Mouse (Mus musculus): ENCODE data around the gene Ubald1. TPM values are rescaled to one million over a fixed set of nuclear protein-coding genes. Genes with fewer than 3 reads are reported as not detected.

The Ubald1 gene
- polyA plus RNA-seq, 1 experiment from 2014 or later = 47.6 TPM

DNA sequence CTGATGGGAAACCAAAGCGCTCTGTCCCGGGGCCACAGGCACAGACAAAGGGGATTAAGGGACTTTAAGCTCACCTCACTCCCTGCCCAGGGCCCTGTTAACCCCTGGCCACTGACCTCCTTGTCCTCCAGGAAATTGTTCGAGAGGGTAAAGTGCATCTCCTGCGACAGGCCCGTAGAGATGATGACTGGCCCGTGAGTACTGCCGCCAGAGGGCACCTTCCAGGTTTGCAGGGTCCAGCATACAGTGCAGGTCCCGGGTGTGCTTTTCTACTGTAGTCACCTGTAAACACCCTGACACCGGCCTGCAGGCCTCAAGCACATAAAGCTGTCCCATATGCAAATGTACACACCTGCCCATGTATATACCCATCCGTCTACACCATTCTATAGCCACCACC, 18.7 kb downstream of the Ubald1 start:
- no peak for ATAC-seq (replicated peaks)
- Histone ChIP-seq H3K4me2 (replicated peaks) (no peak overlapping the region), H3K27ac (replicated peaks) (no peak overlapping the region), H3K9me3 (no peaks in the 10 kb centered on the region), H3K4me3 (no peak overlapping the region), H3K9ac (replicated peaks) (no peak overlapping the region), H3K27me3 (no peaks in the 10 kb centered on the region), H3K4me1 (no peaks in the 10 kb centered on the region), H3K36me3 (no peaks in the 10 kb centered on the region)
- 37% methylated on average over 10 of the region's 10 CpGs for WGBS

GRCm38 (mm10) chr16:4855046-4855650, 25.0 kb downstream of the Ubald1 start:
- no peak for ATAC-seq (replicated peaks)
- Histone ChIP-seq H3K9ac (replicated peaks) (no peak overlapping the region), H3K9me3 (no peaks in the 10 kb centered on the region), H3K36me3 (no peaks in the 10 kb centered on the region), H3K4me2 (replicated peaks) (no peak overlapping the region), H3K4me3 (no peak overlapping the region), H3K4me1 (no peaks in the 10 kb centered on the region), H3K27me3 (no peaks in the 10 kb centered on the region), H3K27ac (replicated peaks) (no peak overlapping the region)
- 79% methylated on average over 5 of the region's 5 CpGs for WGBS

- Histone ChIP-seq H3K4me1 (no peaks in the 10 kb centered on the region), H3K27me3 (no peaks in the 10 kb centered on the region), H3K9ac (replicated peaks) (no peak overlapping the region), H3K4me2 (replicated peaks) (no peak overlapping the region), H3K27ac (replicated peaks) (no peak overlapping the region), H3K9me3 (no peaks in the 10 kb centered on the region), H3K36me3 (no peaks in the 10 kb centered on the region), H3K4me3 (no peak overlapping the region)
- 70% methylated on average over 5 of the region's 5 CpGs for WGBS
- no peak for ATAC-seq (replicated peaks)
These were observed 29.0 kb downstream of the Ubald1 start for GRCm38 (mm10) chr16:4850938-4851628.

GRCm38 (mm10) chr16:4850361-4850760, 29.8 kb downstream of the Ubald1 start:
- 80% methylated on average over 7 of the region's 7 CpGs for WGBS

GRCm38 (mm10) chr16:4848090-4848489, 32.0 kb downstream of the Ubald1 start:
- no peak overlapping the region for H3K4me3 ChIP-seq
- no peak for ATAC-seq (replicated peaks)
- H3K4me1 ChIP-seq = no peaks in the 10 kb centered on the region
- H3K27me3 ChIP-seq = no peaks in the 10 kb centered on the region
- no peaks in the 10 kb centered on the region for H3K36me3 ChIP-seq
- no peaks in the 10 kb centered on the region for H3K9me3 ChIP-seq
- H3K27ac ChIP-seq (replicated peaks) = no peak overlapping the region
- H3K9ac ChIP-seq (replicated peaks) = no peak overlapping the region
- H3K4me2 ChIP-seq (replicated peaks) = no peak overlapping the region
- 79% methylated on average over 2 of the region's 2 CpGs for WGBS

More at GRCm38 (mm10) chr16:4850361-4850760, 29.8 kb downstream of the Ubald1 start:
- Histone ChIP-seq H3K4me1 (no peaks in the 10 kb centered on the region), H3K4me3 (no peak overlapping the region), H3K27me3 (no peaks in the 10 kb centered on the region), H3K9me3 (no peaks in the 10 kb centered on the region), H3K4me2 (replicated peaks) (no peak overlapping the region), H3K27ac (replicated peaks) (no peak overlapping the region), H3K36me3 (no peaks in the 10 kb centered on the region), H3K9ac (replicated peaks) (no peak overlapping the region)
- no peak for ATAC-seq (replicated peaks)

DNA sequence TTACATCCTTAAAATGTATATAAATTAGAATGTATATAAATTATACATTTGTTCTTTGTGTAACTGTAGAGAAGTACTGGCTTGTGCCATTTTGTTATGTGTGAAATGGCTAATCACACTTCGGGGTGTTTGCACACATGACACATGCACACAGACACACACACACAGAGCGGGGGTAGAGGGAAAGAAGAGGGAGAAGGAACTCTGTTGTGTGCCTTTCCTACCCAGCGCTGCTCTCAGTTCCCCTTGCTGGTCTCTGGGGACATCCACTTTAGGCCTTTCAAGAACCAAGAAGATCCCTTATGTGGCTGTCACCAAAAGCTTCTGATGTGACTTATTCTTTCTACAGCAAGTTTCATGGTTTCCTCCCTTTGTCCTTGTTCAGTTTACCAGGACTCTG, 33.1 kb downstream of the Ubald1 start:
- ATAC-seq (replicated peaks) = no peak

DNA sequence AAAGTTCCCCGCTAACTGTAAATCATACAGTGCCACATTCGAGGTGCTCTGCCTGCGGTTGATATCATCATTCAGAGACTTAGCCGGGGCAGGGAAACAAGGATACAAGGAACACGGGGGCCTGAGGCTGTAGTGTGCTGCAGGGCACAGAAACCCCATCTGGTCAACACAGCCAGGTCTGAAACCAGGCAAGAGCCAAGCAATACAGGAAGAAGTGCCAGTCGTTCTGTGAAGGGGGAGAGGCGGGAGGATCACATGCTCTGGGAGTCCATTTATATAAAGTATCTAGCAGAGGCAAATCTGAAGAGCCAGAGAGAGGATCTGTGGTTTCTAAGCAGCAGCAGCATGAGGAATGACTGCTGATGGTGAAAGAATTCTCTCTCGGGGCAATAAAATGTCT, 39.9 kb downstream of the Ubald1 start:
- Histone ChIP-seq H3K4me1 (no peaks in the 10 kb centered on the region), H3K27ac (replicated peaks) (no peak overlapping the region), H3K4me2 (replicated peaks) (no peak overlapping the region), H3K36me3 (no peaks in the 10 kb centered on the region), H3K27me3 (no peaks in the 10 kb centered on the region), H3K4me3 (no peak overlapping the region), H3K9ac (replicated peaks) (no peak overlapping the region), H3K9me3 (no peaks in the 10 kb centered on the region)
- no peak for ATAC-seq (replicated peaks)
- 86% methylated on average over 8 of the region's 8 CpGs for WGBS

More for the DNA sequence above, 33.1 kb downstream of the Ubald1 start:
- no peaks in the 10 kb centered on the region for H3K4me1 ChIP-seq
- no peaks in the 10 kb centered on the region for H3K27me3 ChIP-seq
- H3K4me3 ChIP-seq = no peak overlapping the region
- H3K36me3 ChIP-seq = no peaks in the 10 kb centered on the region
- no peak overlapping the region for H3K4me2 ChIP-seq (replicated peaks)
- no peak overlapping the region for H3K9ac ChIP-seq (replicated peaks)
- H3K9me3 ChIP-seq = no peaks in the 10 kb centered on the region
- 88% methylated on average over 3 of the region's 3 CpGs for WGBS
- no peak overlapping the region for H3K27ac ChIP-seq (replicated peaks)

DNA sequence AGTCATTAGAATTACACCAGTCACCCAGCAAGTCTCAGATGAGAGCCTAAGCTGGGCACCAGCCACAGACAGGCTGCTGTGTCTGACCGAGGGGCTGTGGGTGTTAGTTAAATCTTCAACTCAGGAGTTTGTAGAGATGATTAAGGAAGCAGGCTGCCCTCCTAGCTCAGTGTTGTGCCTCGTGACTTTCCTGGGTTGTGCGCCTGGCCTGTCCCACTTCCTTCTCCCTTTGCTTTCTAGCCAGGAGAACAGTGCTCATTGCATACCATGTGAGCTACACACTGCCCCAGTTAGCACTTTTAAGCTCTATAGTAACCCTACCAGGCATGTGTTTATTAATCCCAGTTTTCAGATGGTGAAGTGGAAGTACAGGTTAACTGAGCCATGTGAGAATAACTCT, 40.6 kb downstream of the Ubald1 start:
- no peaks in the 10 kb centered on the region for H3K27me3 ChIP-seq
- 84% methylated on average over 3 of the region's 3 CpGs for WGBS
- no peaks in the 10 kb centered on the region for H3K9me3 ChIP-seq
- no peaks in the 10 kb centered on the region for H3K4me1 ChIP-seq
- H3K27ac ChIP-seq (replicated peaks) = no peak overlapping the region
- no peak overlapping the region for H3K4me3 ChIP-seq
- no peaks in the 10 kb centered on the region for H3K36me3 ChIP-seq
- ATAC-seq (replicated peaks) = no peak
- H3K9ac ChIP-seq (replicated peaks) = no peak overlapping the region
- H3K4me2 ChIP-seq (replicated peaks) = no peak overlapping the region

DNA sequence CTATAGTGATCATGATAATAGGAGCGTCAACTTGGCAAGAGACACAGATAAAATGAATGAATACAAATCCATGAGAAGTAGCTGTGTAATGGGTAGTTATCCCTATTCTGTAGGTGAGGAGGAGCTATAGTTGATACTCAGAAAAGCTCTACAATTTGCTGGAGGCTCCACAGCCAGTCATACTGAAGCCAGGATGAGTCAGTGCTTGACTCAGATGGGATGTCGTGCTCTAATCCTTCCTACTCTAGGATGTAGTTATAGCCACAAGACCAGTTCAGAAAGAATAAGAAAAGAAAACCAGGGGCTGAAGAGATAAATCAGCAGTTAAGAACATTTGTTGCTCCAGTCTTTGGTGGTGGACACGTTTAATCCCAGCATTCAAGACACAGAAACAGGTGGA, 42.5 kb downstream of the Ubald1 start:
- Histone ChIP-seq H3K9ac (replicated peaks) (no peak overlapping the region), H3K27ac (replicated peaks) (no peak overlapping the region), H3K4me2 (replicated peaks) (no peak overlapping the region), H3K9me3 (no peaks in the 10 kb centered on the region), H3K4me1 (no peaks in the 10 kb centered on the region), H3K36me3 (no peaks in the 10 kb centered on the region), H3K27me3 (no peaks in the 10 kb centered on the region), H3K4me3 (no peak overlapping the region)
- no peak for ATAC-seq (replicated peaks)
- WGBS = 86% methylated on average over 3 of the region's 3 CpGs

- H3K4me3 ChIP-seq = no peak within 1 kb of the TSS
- no peaks in the 10 kb centered on the region for H3K36me3 ChIP-seq
- H3K4me1 ChIP-seq = no peaks in the 10 kb centered on the region
- H3K4me2 ChIP-seq (replicated peaks) = no peak within 1 kb of the TSS
- no peak for ATAC-seq (replicated peaks)
- no peak within 1 kb of the TSS for H3K27ac ChIP-seq (replicated peaks)
- H3K9me3 ChIP-seq = no peaks in the 10 kb centered on the region
- no peaks in the 10 kb centered on the region for H3K27me3 ChIP-seq
- no peak within 1 kb of the TSS for H3K9ac ChIP-seq (replicated peaks)
- 97% methylated on average over 3 of the region's 3 CpGs for WGBS
These were observed 44.9 kb downstream of the Ubald1 start, which contains the start of gene 4930562C15Rik for GRCm38 (mm10) chr16:4835191-4835590. TSS of gene 4930562C15Rik (plus strand) at chr16:4835416.

DNA sequence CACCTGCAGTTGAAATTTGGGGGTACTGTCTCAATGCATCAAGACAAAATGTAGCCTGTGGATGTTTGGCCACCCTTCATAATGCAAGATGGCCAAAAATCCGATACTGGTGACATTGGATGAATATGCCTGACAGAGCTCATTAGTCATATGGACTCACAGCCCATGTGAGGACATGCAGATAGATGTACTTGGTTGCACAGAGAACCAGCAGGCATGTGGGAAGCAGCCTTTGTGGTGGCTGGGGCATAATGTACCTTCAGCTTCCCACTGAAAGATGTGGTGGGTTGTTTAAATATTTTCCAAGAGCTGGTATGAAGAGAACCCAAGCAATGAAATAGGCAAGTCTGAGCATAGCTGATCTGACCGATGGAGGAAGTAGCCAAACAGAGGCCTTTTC, 46.3 kb downstream of the Ubald1 start:
- WGBS = 85% methylated on average over 2 of the region's 2 CpGs
- no peaks in the 10 kb centered on the region for H3K27me3 ChIP-seq
- no peak overlapping the region for H3K27ac ChIP-seq (replicated peaks)
- H3K36me3 ChIP-seq = no peaks in the 10 kb centered on the region
- H3K4me2 ChIP-seq (replicated peaks) = no peak overlapping the region
- H3K4me1 ChIP-seq = no peaks in the 10 kb centered on the region
- H3K4me3 ChIP-seq = no peak overlapping the region
- H3K9me3 ChIP-seq = no peaks in the 10 kb centered on the region
- no peak overlapping the region for H3K9ac ChIP-seq (replicated peaks)
- no peak for ATAC-seq (replicated peaks)

- Histone ChIP-seq H3K4me1 (no peaks in the 10 kb centered on the region), H3K36me3 (no peaks in the 10 kb centered on the region), H3K4me2 (replicated peaks) (no peak overlapping the region), H3K9me3 (no peaks in the 10 kb centered on the region), H3K4me3 (no peak overlapping the region), H3K9ac (replicated peaks) (no peak overlapping the region), H3K27me3 (no peaks in the 10 kb centered on the region), H3K27ac (replicated peaks) (no peak overlapping the region)
- ATAC-seq (replicated peaks) = no peak
- WGBS = 70% methylated on average over 15 of the region's 15 CpGs
These were observed 48.3 kb downstream of the Ubald1 start for GRCm38 (mm10) chr16:4831650-4832419.
